In genomic region chr15:9111648-9112047, GRCm38 (mm10) we compare ENCODE assay signal across 25 mouse cellular contexts. TPM values are rescaled to one million over a fixed set of nuclear protein-coding genes. Genes with fewer than 3 reads are reported as not detected.
DNase-seq lines count a peak whose midpoint lies in the region; ATAC-seq and TF ChIP-seq lines count a peak whose summit lies in the region.
"Had no signal": no experiment of that assay in that cellular context is flagged by ENCODE, and none has a peak within 500 bp of the region (broad histone marks: within the 10 kb centered on the region; RNA-seq: fewer than 3 reads in every experiment).

No protein-coding gene starts in this region.

- peak; percentile 39 for DNase-seq in intestine, embryonic 14.5 days (ENCODE audit: low spot score)
- peak; percentile 9 for DNase-seq in midbrain, embryonic 10.5 days (ENCODE audit: low spot score)
- DNase-seq in midbrain, embryonic 14.5 days, result no peak
- no peak for DNase-seq in liver, postnatal 0 days
- no peak for DNase-seq in kidney, postnatal 14 days
- DNase-seq: adrenal gland, postnatal 10 days; adrenal gland, postnatal 36 days; B cell, adult 2 months; cerebellum, adult 18-20 months; cerebellum, adult 9-10 months; cerebellum, postnatal 14 days; gastrocnemius, postnatal 10 days; gastrocnemius, postnatal 36 days; heart, postnatal 36 days had no signal

- H3K9ac ChIP-seq in intestine, embryonic 14.5 days (ENCODE audit: low read length), result no peak overlapping the region
- H3K9ac ChIP-seq in intestine, embryonic 15.5 days, result no peak overlapping the region
- H3K9ac ChIP-seq in midbrain, embryonic 14.5 days (replicated peaks; ENCODE audit: low read length), result no peak overlapping the region
- H3K9ac ChIP-seq in liver, postnatal 0 days (replicated peaks), result no peak overlapping the region
- H3K9ac ChIP-seq: forebrain, embryonic 13.5 days; hindbrain, embryonic 13.5 days had no signal

- no peaks in the 10 kb centered on the region for H3K9me3 ChIP-seq in intestine, embryonic 14.5 days (ENCODE audit: control insufficient read depth, low read length)
- no peaks in the 10 kb centered on the region for H3K9me3 ChIP-seq in intestine, embryonic 15.5 days
- H3K9me3 ChIP-seq in midbrain, embryonic 10.5 days (replicated peaks), result no peaks in the 10 kb centered on the region
- H3K9me3 ChIP-seq in midbrain, embryonic 14.5 days (ENCODE audit: control insufficient read depth, low read length), result no peaks in the 10 kb centered on the region
- H3K9me3 ChIP-seq in liver, postnatal 0 days (ENCODE audit: low read length), result no peaks in the 10 kb centered on the region
- H3K9me3 ChIP-seq: forebrain, embryonic 10.5 days; forebrain, embryonic 13.5 days; hindbrain, embryonic 10.5 days; hindbrain, embryonic 13.5 days had no signal

- peaks cover 75% of the 10 kb centered on the region for H3K36me3 ChIP-seq in intestine, embryonic 14.5 days (ENCODE audit: control insufficient read depth, insufficient read depth, low read length)
- peaks cover 17% of the 10 kb centered on the region for H3K36me3 ChIP-seq in intestine, embryonic 15.5 days
- peaks cover 81% of the 10 kb centered on the region for H3K36me3 ChIP-seq in midbrain, embryonic 10.5 days
- H3K36me3 ChIP-seq in midbrain, embryonic 14.5 days (ENCODE audit: control insufficient read depth, insufficient read depth, low read length), result peaks cover 68% of the 10 kb centered on the region
- peaks cover 52% of the 10 kb centered on the region for H3K36me3 ChIP-seq in liver, postnatal 0 days (replicated peaks; ENCODE audit: insufficient read depth, low read length)

- H3K27ac ChIP-seq in intestine, embryonic 14.5 days (ENCODE audit: low read depth), result no peak overlapping the region
- no peak overlapping the region for H3K27ac ChIP-seq in intestine, embryonic 15.5 days
- no peak overlapping the region for H3K27ac ChIP-seq in midbrain, embryonic 10.5 days (replicated peaks)
- H3K27ac ChIP-seq in midbrain, embryonic 14.5 days (replicated peaks; ENCODE audit: low read depth, low read length), result no peak overlapping the region
- peak overlapping the region; percentile 51; the same call in 1 of the 2 replicates for H3K27ac ChIP-seq in liver, postnatal 0 days (ENCODE audit: low read depth)
- H3K27ac ChIP-seq: forebrain, embryonic 10.5 days; forebrain, embryonic 13.5 days; hindbrain, embryonic 10.5 days; hindbrain, embryonic 13.5 days had no signal

- peaks cover 3% of the 10 kb centered on the region; the same call in 1 of the 2 replicates for H3K4me1 ChIP-seq in intestine, embryonic 14.5 days (replicated peaks; ENCODE audit: control insufficient read depth, insufficient read depth, low read length)
- 0 out of 2 replicates have a peak, but pooled peaks cover 2% of the 10 kb centered on the region for H3K4me1 ChIP-seq in intestine, embryonic 15.5 days (replicated peaks)
- H3K4me1 ChIP-seq in midbrain, embryonic 10.5 days, result no peaks in the 10 kb centered on the region
- no peaks in the 10 kb centered on the region for H3K4me1 ChIP-seq in midbrain, embryonic 14.5 days (ENCODE audit: control insufficient read depth, insufficient read depth, low read length)
- peaks cover 4% of the 10 kb centered on the region for H3K4me1 ChIP-seq in liver, postnatal 0 days (ENCODE audit: insufficient read depth)
- H3K4me1 ChIP-seq: forebrain, embryonic 10.5 days; forebrain, embryonic 13.5 days; hindbrain, embryonic 10.5 days; hindbrain, embryonic 13.5 days had no signal

- no peak overlapping the region for H3K4me3 ChIP-seq in intestine, embryonic 14.5 days (ENCODE audit: low read depth, low read length)
- no peak overlapping the region for H3K4me3 ChIP-seq in intestine, embryonic 15.5 days (replicated peaks)
- H3K4me3 ChIP-seq in midbrain, embryonic 10.5 days, result no peak overlapping the region
- H3K4me3 ChIP-seq in midbrain, embryonic 14.5 days (replicated peaks; ENCODE audit: low read depth, low read length), result no peak overlapping the region
- no peak overlapping the region for H3K4me3 ChIP-seq in liver, postnatal 0 days (ENCODE audit: low read depth, low read length)
- H3K4me3 ChIP-seq: forebrain, embryonic 10.5 days; forebrain, embryonic 13.5 days; hindbrain, embryonic 10.5 days; hindbrain, embryonic 13.5 days had no signal

- 85% methylated on average over 3 of the region's 3 CpGs for WGBS in intestine, embryonic 14.5 days
- 85% methylated on average over 3 of the region's 3 CpGs for WGBS in intestine, embryonic 15.5 days
- 90% methylated on average over 3 of the region's 3 CpGs for WGBS in midbrain, embryonic 10.5 days
- WGBS in midbrain, embryonic 14.5 days, result 88% methylated on average over 3 of the region's 3 CpGs
- 70% methylated on average over 3 of the region's 3 CpGs for WGBS in liver, postnatal 0 days (ENCODE audit: insufficient replicate concordance)

- no peak overlapping the region for H3K4me2 ChIP-seq in intestine, embryonic 14.5 days (ENCODE audit: low read length)
- no peak overlapping the region for H3K4me2 ChIP-seq in intestine, embryonic 15.5 days (replicated peaks)
- H3K4me2 ChIP-seq in midbrain, embryonic 14.5 days (ENCODE audit: low read length), result no peak overlapping the region
- no peak overlapping the region for H3K4me2 ChIP-seq in liver, postnatal 0 days (ENCODE audit: low read depth, low read length)
- H3K4me2 ChIP-seq: forebrain, embryonic 13.5 days; heart, embryonic 11.5 days; hindbrain, embryonic 13.5 days had no signal

- no peak for ATAC-seq in intestine, embryonic 14.5 days (replicated peaks; ENCODE audit: low FRiP score, low TSS enrichment, low read depth)
- no peak for ATAC-seq in intestine, embryonic 15.5 days
- no peak for ATAC-seq in midbrain, embryonic 14.5 days (ENCODE audit: low FRiP score, low TSS enrichment)
- ATAC-seq in liver, postnatal 0 days, result no peak
- ATAC-seq in monocyte, adult 5-6 weeks (replicated peaks; ENCODE audit: insufficient number of reproducible peaks, low FRiP score, low TSS enrichment, poor library complexity, severe bottlenecking), result no peak
- ATAC-seq: CD4-positive, CD25-positive, alpha-beta regulatory T cell, adult 4 months; forebrain, embryonic 13.5 days; forebrain, embryonic 16.5 days; hindbrain, embryonic 16.5 days; Patski had no signal

- TF ChIP-seq EP300 in liver, postnatal 0 days (IDR thresholded peaks at IDR 0.05; ENCODE audit: low read depth), result no peak

- no peaks in the 10 kb centered on the region for H3K27me3 ChIP-seq in intestine, embryonic 14.5 days (replicated peaks; ENCODE audit: control insufficient read depth, insufficient read depth, low read length)
- H3K27me3 ChIP-seq in intestine, embryonic 15.5 days (replicated peaks), result no peaks in the 10 kb centered on the region
- H3K27me3 ChIP-seq in midbrain, embryonic 10.5 days (ENCODE audit: low read depth, poor library complexity, severe bottlenecking), result no peaks in the 10 kb centered on the region
- H3K27me3 ChIP-seq in midbrain, embryonic 14.5 days (ENCODE audit: control insufficient read depth, insufficient read depth, low read length), result no peaks in the 10 kb centered on the region
- no peaks in the 10 kb centered on the region for H3K27me3 ChIP-seq in liver, postnatal 0 days (ENCODE audit: insufficient read depth, low read length)
- H3K27me3 ChIP-seq: forebrain, embryonic 13.5 days; hindbrain, embryonic 13.5 days; Patski had no signal

- no peak for TF ChIP-seq CTCF in liver, postnatal 0 days (IDR thresholded peaks at IDR 0.05; ENCODE audit: low read depth)

RNA-seq across cellular contexts. Expression of gene Lmbrd2, which starts 28.7 kb away (rescaled TPM):
- 4.6 and 4.9 TPM in 2 replicates for polyA plus RNA-seq in intestine, embryonic 14.5 days (2014; fragmentation: Nextera tagmentation; extraction: Ambion mirVana)
- 3.4 and 3.9 TPM in 2 replicates for polyA plus RNA-seq in intestine, embryonic 15.5 days (2015; fragmentation: Nextera tagmentation; extraction: Ambion mirVana)
- 1.9 and 2.2 TPM in 2 replicates for polyA plus RNA-seq in midbrain, embryonic 10.5 days (2016; fragmentation: Nextera tagmentation; extraction: Ambion mirVana)
- polyA plus RNA-seq in midbrain, embryonic 14.5 days (2014; fragmentation: Nextera tagmentation; extraction: Ambion mirVana), result 9.0 and 15.2 TPM in 2 replicates
- 1.5 and 1.8 TPM in 2 replicates for polyA plus RNA-seq in liver, postnatal 0 days (2015; fragmentation: Nextera tagmentation; extraction: Ambion mirVana)
- 8.1 to 15.4 TPM (median 10.2 TPM) in 3 replicates for total RNA-seq in monocyte, adult 5-6 weeks (2017)

RNA-seq across cellular contexts. Expression of gene Nadk2, which starts 40.6 kb away (rescaled TPM):
- 44.6 and 46.5 TPM in 2 replicates for polyA plus RNA-seq in intestine, embryonic 14.5 days (2014; fragmentation: Nextera tagmentation; extraction: Ambion mirVana)
- 49.0 and 50.4 TPM in 2 replicates for polyA plus RNA-seq in intestine, embryonic 15.5 days (2015; fragmentation: Nextera tagmentation; extraction: Ambion mirVana)
- 31.8 and 36.1 TPM in 2 replicates for polyA plus RNA-seq in midbrain, embryonic 10.5 days (2016; fragmentation: Nextera tagmentation; extraction: Ambion mirVana)
- polyA plus RNA-seq in midbrain, embryonic 14.5 days (2014; fragmentation: Nextera tagmentation; extraction: Ambion mirVana), result 30.0 and 36.0 TPM in 2 replicates
- polyA plus RNA-seq in liver, postnatal 0 days (2015; fragmentation: Nextera tagmentation; extraction: Ambion mirVana), result 57.6 and 59.0 TPM in 2 replicates
- 29.7 to 32.9 TPM (median 31.5 TPM) in 3 replicates for total RNA-seq in monocyte, adult 5-6 weeks (2017)

RNA-seq across cellular contexts. Expression of gene Skp2, which starts 43.6 kb away (rescaled TPM):
- 73.2 and 86.4 TPM in 2 replicates for polyA plus RNA-seq in intestine, embryonic 14.5 days (2014; fragmentation: Nextera tagmentation; extraction: Ambion mirVana)
- 53.8 and 59.5 TPM in 2 replicates for polyA plus RNA-seq in intestine, embryonic 15.5 days (2015; fragmentation: Nextera tagmentation; extraction: Ambion mirVana)
- 111 and 119 TPM in 2 replicates for polyA plus RNA-seq in midbrain, embryonic 10.5 days (2016; fragmentation: Nextera tagmentation; extraction: Ambion mirVana)
- 17.7 and 26.8 TPM in 2 replicates for polyA plus RNA-seq in midbrain, embryonic 14.5 days (2014; fragmentation: Nextera tagmentation; extraction: Ambion mirVana)
- 6.0 and 6.4 TPM in 2 replicates for polyA plus RNA-seq in liver, postnatal 0 days (2015; fragmentation: Nextera tagmentation; extraction: Ambion mirVana)
- 1.8 to 3.9 TPM (median 3.0 TPM) in 3 replicates for total RNA-seq in monocyte, adult 5-6 weeks (2017)

Comparison
In these comparisons a context has a peak if more than half of its experiments do, and no peak if none do; other contexts are left out.
1. DNase-seq: peak in intestine, embryonic 14.5 days (single experiment) and midbrain, embryonic 10.5 days (single experiment); none in midbrain, embryonic 14.5 days (single experiment), liver, postnatal 0 days (single experiment) and kidney, postnatal 14 days (single experiment).